Mouse (Mus musculus): ENCODE data around the gene Tnfrsf25. TPM values are rescaled to one million over a fixed set of nuclear protein-coding genes. Genes with fewer than 3 reads are reported as not detected.

Tnfrsf25 gene
- total and polyA plus RNA-seq, 3 experiments: 1.5 TPM; not detected in 2

DNA sequence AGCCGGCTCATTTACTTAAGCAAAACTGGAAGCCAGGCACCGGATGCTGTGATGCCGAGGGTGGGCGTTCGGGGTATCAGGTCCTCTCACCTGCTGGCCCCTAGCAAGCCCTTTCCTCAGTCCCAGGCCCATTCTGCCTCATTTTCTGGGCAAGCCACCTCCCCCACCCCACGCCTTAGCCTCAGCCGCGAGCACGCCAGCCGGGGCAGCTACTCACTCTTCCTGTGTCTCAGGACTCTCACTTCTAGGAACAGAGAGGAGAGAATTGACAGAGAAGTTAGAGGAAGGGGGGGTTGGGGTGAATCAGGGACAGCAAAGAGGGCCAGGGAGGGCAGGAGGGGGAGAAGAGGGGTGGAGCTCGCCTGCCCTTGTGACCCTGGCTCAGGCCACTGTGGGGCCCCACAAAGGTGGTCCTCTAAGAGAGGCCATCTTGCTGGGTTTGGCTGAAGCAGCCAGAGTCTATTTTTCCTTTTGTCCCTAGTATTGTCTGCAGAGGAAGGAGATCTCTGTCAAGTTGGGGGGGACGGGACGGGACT, 13.7 kb downstream of the Tnfrsf25 start:
- Histone ChIP-seq H3K4me2 (ENCODE audit: insufficient read depth, low read depth, poor library complexity, severe bottlenecking) (no peak overlapping the region), H3K36me3 (replicated peaks in 1 of 2; ENCODE audit: control insufficient read depth in 1 of 2, insufficient read depth in 1 of 2, low read length in 1 of 2) (no peaks in the 10 kb centered on the region), H3K27me3 (replicated peaks) (peaks cover 94% of the 10 kb centered on the region), H3K9ac (ENCODE audit: insufficient read depth, low read depth) (no peak overlapping the region), H3K4me1 (ENCODE audit: control insufficient read depth in 1 of 2, insufficient read depth in 2 of 2) (peaks cover 10 to 13% of the 10 kb centered on the region in 2 experiments), H3K9me3 (replicated peaks; ENCODE audit: low read length) (peaks cover 48% of the 10 kb centered on the region), H3K79me2 (replicated peaks; ENCODE audit: control insufficient read depth, extremely low read depth, insufficient read depth, poor library complexity, severe bottlenecking) (no peaks in the 10 kb centered on the region), H3K27ac (ENCODE audit: insufficient read depth, low read depth) (no peak overlapping the region), H3K4me3 (replicated peaks in 1 of 3; ENCODE audit: low read depth in 2 of 3, low read length in 2 of 3, poor library complexity in 1 of 3) (no peak overlapping the region)
- no peak for TF ChIP-seq UBTF (IDR thresholded peaks at IDR 0.05; ENCODE audit: low read depth, low read length)
- no peak for TF ChIP-seq GABPA (IDR thresholded peaks at IDR 0.05; ENCODE audit: insufficient replicate concordance, low read depth, low read length)
- TF ChIP-seq MYC (IDR thresholded peaks at IDR 0.05; ENCODE audit: low read depth, low read length): no peak
- no peak for TF ChIP-seq JUN (IDR thresholded peaks at IDR 0.05; ENCODE audit: insufficient read depth, low read depth, low read length)
- TF ChIP-seq ZC3H11A (IDR thresholded peaks at IDR 0.05; ENCODE audit: low read depth, low read length): no peak
- TF ChIP-seq PAX5 (IDR thresholded peaks at IDR 0.05; ENCODE audit: low read length): no peak
- TF ChIP-seq RCOR1 (conservative IDR thresholded peaks at IDR 0.05; ENCODE audit: low read depth, low read length): no peak
- TF ChIP-seq TCF12 (IDR thresholded peaks at IDR 0.05; ENCODE audit: low read depth, low read length): no peak
- TF ChIP-seq MAZ (IDR thresholded peaks at IDR 0.05; ENCODE audit: low read depth, low read length): no peak
- TF ChIP-seq POLR2A (IDR thresholded peaks at IDR 0.05; ENCODE audit: low read depth, low read length): no peak
- no peak for TF ChIP-seq KAT2A (IDR thresholded peaks at IDR 0.05; ENCODE audit: insufficient replicate concordance, low read length)
- TF ChIP-seq MAX (IDR thresholded peaks at IDR 0.05; ENCODE audit: low read length): no peak
- TF ChIP-seq NRF1 (IDR thresholded peaks at IDR 0.05; ENCODE audit: low read depth, low read length): no peak
- TF ChIP-seq POLR2AphosphoS2 (IDR thresholded peaks at IDR 0.05; ENCODE audit: low read depth, low read length): no peak
- no peak for TF ChIP-seq E2F4 (IDR thresholded peaks at IDR 0.05; ENCODE audit: insufficient replicate concordance, low read depth, low read length)
- TF ChIP-seq ZKSCAN1 (IDR thresholded peaks at IDR 0.05; ENCODE audit: borderline replicate concordance, low read depth, low read length): no peak
- no peak for TF ChIP-seq MAFK (IDR thresholded peaks at IDR 0.05; ENCODE audit: insufficient replicate concordance, low read length)
- TF ChIP-seq ELF1 (IDR thresholded peaks at IDR 0.05; ENCODE audit: low read depth, low read length): no peak
- TF ChIP-seq SMC3 (IDR thresholded peaks at IDR 0.05; ENCODE audit: low read depth, low read length): no peak
- in situ Hi-C loops (cut with MboI; ENCODE audit: low pct_ligation_motif_present, low pct_unique_long_range_greater_than_20kb, low sequenced_read_pairs) (no loop called here), dilution Hi-C loops (cut with MboI; ENCODE audit: extremely low pct_ligation_motif_present, extremely low pct_unique_long_range_greater_than_20kb, low sequenced_read_pairs) (no loop called here)
- DNase-seq (ENCODE audit: extremely low read depth): no peak
